In the genomic region with DNA sequence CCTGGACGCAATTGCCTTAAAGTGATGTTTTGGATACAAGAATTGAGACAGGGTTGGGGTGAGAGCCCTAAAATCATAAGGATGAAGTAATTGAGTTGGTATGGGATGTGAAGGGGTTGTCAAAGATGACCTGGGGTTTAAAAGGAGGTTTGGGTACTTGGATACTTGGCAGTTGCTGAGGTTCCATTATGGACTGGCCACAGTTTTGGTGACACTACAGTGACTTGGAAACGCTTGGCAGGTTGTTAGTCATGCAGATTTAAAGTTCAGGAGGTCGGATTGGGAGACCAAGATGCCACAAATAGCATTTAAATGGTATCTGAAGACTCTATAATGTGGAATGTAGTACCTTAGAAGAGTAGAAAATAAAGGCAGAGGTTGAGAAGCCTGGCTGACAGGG, we compare ENCODE assay signal across 7 mouse cellular contexts. TPM values are rescaled to one million over a fixed set of nuclear protein-coding genes. Genes with fewer than 3 reads are reported as not detected.
DNase-seq lines count a peak whose midpoint lies in the region; ATAC-seq lines count a peak whose summit lies in the region.

No protein-coding gene starts in this region.

- 18% methylated on average over 3 of the region's 3 CpGs for WGBS in lung, embryonic 16.5 days
- WGBS in forebrain, embryonic 12.5 days, result 45% methylated on average over 3 of the region's 3 CpGs
- 38% methylated on average over 3 of the region's 3 CpGs for WGBS in limb, embryonic 12.5 days
- 19% methylated on average over 3 of the region's 3 CpGs for WGBS in stomach, embryonic 15.5 days

- H3K4me2 ChIP-seq in lung, embryonic 16.5 days (ENCODE audit: low read depth, low read length), result peak overlapping the region; percentile 78
- peak overlapping the region; percentile 86 for H3K4me2 ChIP-seq in forebrain, embryonic 12.5 days
- peak overlapping the region; percentile 80 for H3K4me2 ChIP-seq in limb, embryonic 12.5 days
- peak overlapping the region; percentile 68 for H3K4me2 ChIP-seq in stomach, embryonic 15.5 days

- H3K36me3 ChIP-seq in lung, embryonic 16.5 days (ENCODE audit: control insufficient read depth, insufficient read depth, low read length), result peaks cover 37% of the 10 kb centered on the region
- peaks cover 55% of the 10 kb centered on the region for H3K36me3 ChIP-seq in forebrain, embryonic 12.5 days (replicated peaks)
- H3K36me3 ChIP-seq in limb, embryonic 12.5 days, result peaks cover 53% of the 10 kb centered on the region
- H3K36me3 ChIP-seq in stomach, embryonic 15.5 days, result peaks cover 38% of the 10 kb centered on the region

- H3K4me3 ChIP-seq in lung, embryonic 16.5 days (ENCODE audit: low read length), result peak overlapping the region; percentile 91
- peak overlapping the region; percentile 78 for H3K4me3 ChIP-seq in forebrain, embryonic 12.5 days (replicated peaks)
- H3K4me3 ChIP-seq in limb, embryonic 12.5 days (replicated peaks), result peak overlapping the region; percentile 82
- H3K4me3 ChIP-seq in stomach, embryonic 15.5 days (replicated peaks), result peak overlapping the region; percentile 77

- ATAC-seq in lung, embryonic 16.5 days (ENCODE audit: low read depth), result no peak
- no peak for ATAC-seq in forebrain, embryonic 12.5 days (ENCODE audit: low FRiP score)
- no peak for ATAC-seq in limb, embryonic 12.5 days (ENCODE audit: insufficient number of reproducible peaks, insufficient read depth, low FRiP score, low TSS enrichment, low read depth)
- no peak for ATAC-seq in stomach, embryonic 15.5 days (ENCODE audit: insufficient read depth, low FRiP score, low read depth)

- H3K4me1 ChIP-seq in lung, embryonic 16.5 days (replicated peaks; ENCODE audit: control insufficient read depth, insufficient read depth, low read length), result peaks cover 30% of the 10 kb centered on the region
- H3K4me1 ChIP-seq in forebrain, embryonic 12.5 days, result peaks cover 25% of the 10 kb centered on the region
- peaks cover 33% of the 10 kb centered on the region for H3K4me1 ChIP-seq in limb, embryonic 12.5 days (replicated peaks)
- peaks cover 16% of the 10 kb centered on the region; the same call in 1 of the 2 replicates for H3K4me1 ChIP-seq in stomach, embryonic 15.5 days

- DNase-seq in lung, postnatal 10 days, result no peak
- DNase-seq in gastrocnemius, postnatal 10 days, result no peak
- DNase-seq in natural killer cell, adult 2 months (ENCODE audit: low spot score in 2 of 2), result no peak

- no peaks in the 10 kb centered on the region for H3K27me3 ChIP-seq in lung, embryonic 16.5 days (ENCODE audit: control insufficient read depth, insufficient read depth, low read depth, low read length)
- no peaks in the 10 kb centered on the region for H3K27me3 ChIP-seq in forebrain, embryonic 12.5 days
- H3K27me3 ChIP-seq in limb, embryonic 12.5 days, result no peaks in the 10 kb centered on the region
- no peaks in the 10 kb centered on the region for H3K27me3 ChIP-seq in stomach, embryonic 15.5 days (replicated peaks)

- peak overlapping the region; percentile 95 for H3K27ac ChIP-seq in lung, embryonic 16.5 days (ENCODE audit: low read length)
- H3K27ac ChIP-seq in forebrain, embryonic 12.5 days, result no peak overlapping the region
- H3K27ac ChIP-seq in limb, embryonic 12.5 days, result no peak overlapping the region
- peak overlapping the region; percentile 89; the same call in 1 of the 2 replicates for H3K27ac ChIP-seq in stomach, embryonic 15.5 days

- no peaks in the 10 kb centered on the region for H3K9me3 ChIP-seq in lung, embryonic 16.5 days (ENCODE audit: control insufficient read depth, low read length)
- no peaks in the 10 kb centered on the region for H3K9me3 ChIP-seq in forebrain, embryonic 12.5 days
- no peaks in the 10 kb centered on the region for H3K9me3 ChIP-seq in limb, embryonic 12.5 days
- H3K9me3 ChIP-seq in stomach, embryonic 15.5 days, result no peaks in the 10 kb centered on the region

- peak overlapping the region; percentile 94 for H3K9ac ChIP-seq in lung, embryonic 16.5 days (ENCODE audit: low read length)
- peak overlapping the region; percentile 86 for H3K9ac ChIP-seq in forebrain, embryonic 12.5 days
- H3K9ac ChIP-seq in limb, embryonic 12.5 days (replicated peaks), result peak overlapping the region; percentile 85
- peak overlapping the region; percentile 88 for H3K9ac ChIP-seq in stomach, embryonic 15.5 days

RNA-seq across cellular contexts. Expression of gene Rrp8, which starts 0.5 kb away (rescaled TPM):
- 31.1 and 41.7 TPM in 2 replicates for polyA plus RNA-seq in lung, embryonic 16.5 days (2015; fragmentation: Nextera tagmentation; extraction: Ambion mirVana)
- 39.5 and 41.5 TPM in 2 replicates for polyA plus RNA-seq in forebrain, embryonic 12.5 days (2016; fragmentation: Nextera tagmentation; extraction: Ambion mirVana)
- polyA plus RNA-seq in limb, embryonic 12.5 days (2016; fragmentation: Nextera tagmentation; extraction: Ambion mirVana), result 43.1 and 50.8 TPM in 2 replicates
- polyA plus RNA-seq in stomach, embryonic 15.5 days (2015; fragmentation: Nextera tagmentation; extraction: Ambion mirVana), result 26.9 and 38.3 TPM in 2 replicates
- 10 to 100 TPM in 1 of 2 experiments, 1 to 10 TPM in 1; 9.9 to 13.4 TPM for total RNA-seq in gastrocnemius, postnatal 10 days (2021)

RNA-seq across cellular contexts. Expression of gene Ilk, which starts 1.3 kb away (rescaled TPM):
- polyA plus RNA-seq in lung, embryonic 16.5 days (2015; fragmentation: Nextera tagmentation; extraction: Ambion mirVana), result 413 and 414 TPM in 2 replicates
- polyA plus RNA-seq in forebrain, embryonic 12.5 days (2016; fragmentation: Nextera tagmentation; extraction: Ambion mirVana), result 184 and 187 TPM in 2 replicates
- polyA plus RNA-seq in limb, embryonic 12.5 days (2016; fragmentation: Nextera tagmentation; extraction: Ambion mirVana), result 216 and 232 TPM in 2 replicates
- 352 TPM in 2 replicates for polyA plus RNA-seq in stomach, embryonic 15.5 days (2015; fragmentation: Nextera tagmentation; extraction: Ambion mirVana)
- 100 to 1,000 TPM; 107 to 128 TPM for total RNA-seq in gastrocnemius, postnatal 10 days (2021)

RNA-seq across cellular contexts. Expression of gene Taf10, which starts 6.5 kb away (rescaled TPM):
- 101 and 105 TPM in 2 replicates for polyA plus RNA-seq in lung, embryonic 16.5 days (2015; fragmentation: Nextera tagmentation; extraction: Ambion mirVana)
- 145 and 170 TPM in 2 replicates for polyA plus RNA-seq in forebrain, embryonic 12.5 days (2016; fragmentation: Nextera tagmentation; extraction: Ambion mirVana)
- 170 and 173 TPM in 2 replicates for polyA plus RNA-seq in limb, embryonic 12.5 days (2016; fragmentation: Nextera tagmentation; extraction: Ambion mirVana)
- 123 and 139 TPM in 2 replicates for polyA plus RNA-seq in stomach, embryonic 15.5 days (2015; fragmentation: Nextera tagmentation; extraction: Ambion mirVana)
- total RNA-seq in gastrocnemius, postnatal 10 days (2021), result 10 to 100 TPM; 79.2 to 81.7 TPM

RNA-seq across cellular contexts. Expression of gene Tpp1, which starts 14.4 kb away (rescaled TPM):
- 96.4 and 102 TPM in 2 replicates for polyA plus RNA-seq in lung, embryonic 16.5 days (2015; fragmentation: Nextera tagmentation; extraction: Ambion mirVana)
- 45.8 and 48.3 TPM in 2 replicates for polyA plus RNA-seq in forebrain, embryonic 12.5 days (2016; fragmentation: Nextera tagmentation; extraction: Ambion mirVana)
- 33.3 and 38.3 TPM in 2 replicates for polyA plus RNA-seq in limb, embryonic 12.5 days (2016; fragmentation: Nextera tagmentation; extraction: Ambion mirVana)
- 69.5 and 73.3 TPM in 2 replicates for polyA plus RNA-seq in stomach, embryonic 15.5 days (2015; fragmentation: Nextera tagmentation; extraction: Ambion mirVana)
- total RNA-seq in gastrocnemius, postnatal 10 days (2021), result 10 to 100 TPM; 29.5 to 30.0 TPM

RNA-seq across cellular contexts. Expression of gene Dchs1, which starts 49.8 kb away (rescaled TPM):
- 7.1 and 7.2 TPM in 2 replicates for polyA plus RNA-seq in lung, embryonic 16.5 days (2015; fragmentation: Nextera tagmentation; extraction: Ambion mirVana)
- 22.9 and 25.0 TPM in 2 replicates for polyA plus RNA-seq in forebrain, embryonic 12.5 days (2016; fragmentation: Nextera tagmentation; extraction: Ambion mirVana)
- polyA plus RNA-seq in limb, embryonic 12.5 days (2016; fragmentation: Nextera tagmentation; extraction: Ambion mirVana), result 24.8 and 28.2 TPM in 2 replicates
- 8.6 and 10.4 TPM in 2 replicates for polyA plus RNA-seq in stomach, embryonic 15.5 days (2015; fragmentation: Nextera tagmentation; extraction: Ambion mirVana)
- 10 to 100 TPM; 17.9 to 27.1 TPM for total RNA-seq in gastrocnemius, postnatal 10 days (2021)

Comparison
In these comparisons a context has a peak if more than half of its experiments do, and no peak if none do; other contexts are left out.
1. H3K27ac ChIP-seq: peak in lung, embryonic 16.5 days (single experiment) and stomach, embryonic 15.5 days (single experiment); none in forebrain, embryonic 12.5 days (single experiment) and limb, embryonic 12.5 days (single experiment).
2. Peak in every context shown above with its lines, with median percentiles within 50 percentile points of each other: H3K4me2 ChIP-seq, H3K4me3 ChIP-seq and H3K9ac ChIP-seq.